Mouse (Mus musculus) ovary, postnatal 14 days (tissue): ENCODE measurements around the gene Pop4.

Experiments used
- DNase-seq: peaks from one replicate; pipeline ENCODE4 v3.0.0; 2022; ENCODE audit warnings: low spot score

Pop4 gene

GRCm38 (mm10) chr7:38219526-38219925 is 51.7 kb downstream of the Pop4 start:
- DNase-seq, result no peak

DNA sequence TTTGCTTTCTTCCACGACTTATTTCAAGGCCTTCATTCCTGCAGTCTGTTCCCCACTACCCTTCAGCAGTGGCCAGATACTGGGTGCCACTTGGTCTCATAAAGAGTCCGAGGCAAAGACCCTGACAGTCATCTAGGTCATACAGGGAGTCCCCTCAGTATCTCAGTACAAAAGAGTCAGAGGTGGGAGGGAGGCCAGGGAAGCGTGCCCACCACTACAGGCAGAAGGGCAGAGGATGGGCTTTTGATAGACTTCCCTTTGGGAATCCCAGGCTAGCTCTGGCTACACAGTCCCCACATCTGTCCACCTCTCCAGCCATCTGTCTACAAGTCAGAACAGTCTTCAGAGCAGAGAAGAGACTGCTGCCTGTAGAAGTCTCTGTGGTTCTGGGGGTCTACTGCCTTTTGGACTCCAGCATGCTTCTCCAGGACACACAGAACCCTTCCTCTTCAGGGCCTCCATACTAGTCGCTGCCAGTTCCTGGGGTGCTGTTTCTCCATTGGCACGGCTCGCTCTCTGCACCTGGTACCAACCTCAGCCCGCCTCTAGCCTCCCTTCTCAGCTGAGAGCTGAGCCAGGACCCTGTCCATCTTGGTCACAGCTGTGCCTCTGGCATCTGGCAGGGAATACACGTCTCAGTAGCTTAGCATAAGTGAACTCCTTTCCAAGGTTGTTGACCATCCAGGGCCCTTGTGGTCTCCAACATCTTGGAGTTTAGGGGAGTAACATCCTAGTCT is 52.4 kb downstream of the Pop4 start:
- DNase-seq, result no peak

- DNase-seq, result peak; percentile 58
Measured at GRCm38 (mm10) chr7:38217417-38218171, 53.6 kb downstream of the Pop4 start.

GRCm38 (mm10) chr7:38215697-38216096 is 55.5 kb downstream of the Pop4 start:
- DNase-seq, result no peak

DNA sequence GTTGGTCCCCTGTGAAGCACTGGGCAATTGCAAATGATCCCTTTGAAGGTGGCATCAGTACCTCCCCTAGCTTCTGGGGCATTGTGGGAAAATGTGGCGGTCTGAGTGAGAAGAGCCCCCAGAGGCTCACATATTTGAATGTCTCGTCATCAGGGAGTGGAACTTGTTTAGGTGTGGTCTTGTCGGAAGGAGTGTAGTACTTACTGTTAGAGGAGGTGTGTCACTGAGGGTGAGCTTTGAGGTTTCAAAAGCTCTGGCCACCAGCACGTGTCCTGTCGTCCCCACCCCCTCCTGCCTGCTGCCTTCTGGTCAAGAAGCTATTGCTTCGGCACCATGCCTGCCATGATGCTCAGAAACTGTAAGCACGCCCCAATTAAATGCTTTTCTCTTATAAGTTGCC is 55.9 kb downstream of the Pop4 start:
- no peak for DNase-seq

GRCm38 (mm10) chr7:38214473-38215214 is 56.6 kb downstream of the Pop4 start:
- no peak for DNase-seq

DNA sequence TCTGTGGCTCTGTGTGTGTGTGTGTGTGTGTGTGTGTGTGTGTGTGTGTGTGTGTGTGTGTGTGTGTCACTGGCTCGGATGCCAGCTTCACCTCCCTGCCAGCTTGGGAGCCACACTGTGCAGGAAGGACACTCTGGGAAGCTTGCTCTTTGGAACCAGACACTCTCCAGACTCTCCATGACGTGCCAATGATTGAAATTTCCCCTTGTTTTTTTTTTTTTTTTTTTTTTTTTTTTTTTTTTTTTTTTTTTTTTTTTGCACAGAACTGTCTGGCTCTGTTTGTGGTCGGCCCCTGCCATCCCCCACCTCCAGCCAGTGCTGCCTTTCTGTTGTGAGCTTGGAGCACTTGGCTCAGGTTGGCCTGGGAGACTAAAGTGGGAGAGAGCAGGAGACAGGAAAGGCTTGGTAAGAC is 58.6 kb downstream of the Pop4 start:
- DNase-seq, result no peak
